Mouse (Mus musculus) CH12.LX (cell line): ENCODE data around the gene Hipk1. TPM values are rescaled to one million over a fixed set of nuclear protein-coding genes. Genes with fewer than 3 reads are reported as not detected.

Source experiments
- DNase-seq: peaks from one replicate; pipeline ENCODE4 v3.0.0-alpha.2; 2013; ENCODE audit errors: extremely low read depth
- H3K27ac ChIP-seq: 2 replicates; pipeline ENCODE4 v1.5.1; 2012; ENCODE audit warnings: low read depth, mild to moderate bottlenecking, control low read depth, moderate library complexity; ENCODE audit not compliant: insufficient read depth
- H3K27me3 ChIP-seq: replicated peaks from 2 replicates; pipeline ENCODE3; 2012; ENCODE audit warnings: inconsistent platforms
- H3K36me3 ChIP-seq, 2 experiments: replicated peaks in 1 of 2; 2 replicates each; pipeline versions ENCODE3 to v1.6.1; 2012; ENCODE audit warnings: inconsistent platforms in 1 of 2, low read length in 1 of 2, mild to moderate bottlenecking in 1 of 2, mixed read lengths in 1 of 2, moderate library complexity in 1 of 2; ENCODE audit not compliant: control insufficient read depth in 1 of 2, insufficient read depth in 1 of 2
- H3K4me1 ChIP-seq, 2 experiments: 2 replicates each; pipeline ENCODE4 v1.6.1; 2012; ENCODE audit warnings: inconsistent platforms in 1 of 2, moderate library complexity in 1 of 2; ENCODE audit not compliant: insufficient read depth in 2 of 2, control insufficient read depth in 1 of 2
- H3K4me2 ChIP-seq: 2 replicates; pipeline ENCODE4 v1.6.1; 2012; ENCODE audit warnings: low read depth, mild to moderate bottlenecking, control low read depth; ENCODE audit not compliant: poor library complexity, insufficient read depth, severe bottlenecking
- H3K4me3 ChIP-seq, 3 experiments: fragments of 150-350 bp in 1 of 3; sonication (generic) in 1 of 3; replicated peaks in 1 of 3; 2 replicates each; pipeline versions ENCODE3 to v1.5.1; 2011 to 2012; ENCODE audit warnings: low read depth in 2 of 3, low read length in 2 of 3, mild to moderate bottlenecking in 2 of 3, moderate library complexity in 2 of 3, control low read depth in 1 of 3, improper control_type of control experiment in 1 of 3, inconsistent platforms in 1 of 3, mixed read lengths in 1 of 3; ENCODE audit not compliant: poor library complexity in 1 of 3
- H3K79me2 ChIP-seq: replicated peaks from 2 replicates; pipeline ENCODE4 v1.6.1; 2012; ENCODE audit warnings: mild to moderate bottlenecking, moderate library complexity; ENCODE audit not compliant: control insufficient read depth, poor library complexity, insufficient read depth, severe bottlenecking; ENCODE audit errors: extremely low read depth
- H3K9ac ChIP-seq: 2 replicates; pipeline ENCODE4 v1.6.1; 2012; ENCODE audit warnings: low read depth, mild to moderate bottlenecking, control low read depth, moderate library complexity; ENCODE audit not compliant: insufficient read depth
- H3K9me3 ChIP-seq: replicated peaks from 2 replicates; pipeline ENCODE3; 2012; ENCODE audit warnings: low read length, inconsistent platforms, mixed read lengths
- CHD1 ChIP-seq: IDR thresholded peaks from 2 replicates; pipeline ENCODE4 v1.6.1; 2012; ENCODE audit warnings: low read depth, low read length, improper control_type of control experiment, inconsistent platforms
- CTCF ChIP-seq, 2 experiments: IDR thresholded peaks in 1 of 2; conservative IDR thresholded peaks in 1 of 2; 2 replicates each; pipeline ENCODE4 v1.5.1; 2011 to 2012; ENCODE audit warnings: low read depth in 2 of 2, low read length in 2 of 2, improper control_type of control experiment in 1 of 2, inconsistent platforms in 1 of 2, mild to moderate bottlenecking in 1 of 2, moderate library complexity in 1 of 2
- ELF1 ChIP-seq: IDR thresholded peaks from 2 replicates; pipeline ENCODE4 v1.6.1; 2014; ENCODE audit warnings: low read depth, mild to moderate bottlenecking, inconsistent platforms, low read length, improper control_type of control experiment
- EP300 ChIP-seq: IDR thresholded peaks from 2 replicates; pipeline ENCODE4 v1.6.1; 2011; ENCODE audit warnings: low read length, improper control_type of control experiment
- ETS1 ChIP-seq: conservative IDR thresholded peaks from 2 replicates; pipeline ENCODE4 v1.6.1; 2012; ENCODE audit warnings: low read depth, mild to moderate bottlenecking, inconsistent platforms, low read length, improper control_type of control experiment, moderate library complexity
- GABPA ChIP-seq: IDR thresholded peaks from 2 replicates; pipeline ENCODE4 v1.6.1; 2012; ENCODE audit warnings: low read depth, low read length, improper control_type of control experiment, inconsistent platforms; ENCODE audit not compliant: insufficient replicate concordance
- HCFC1 ChIP-seq: IDR thresholded peaks from 2 replicates; pipeline ENCODE4 v1.6.1; 2012; ENCODE audit warnings: low read depth, mild to moderate bottlenecking, inconsistent platforms, low read length, improper control_type of control experiment
- IRF4 ChIP-seq: IDR thresholded peaks from 2 replicates; pipeline ENCODE4 v1.6.1; 2014; ENCODE audit warnings: low read depth, mild to moderate bottlenecking, inconsistent platforms, low read length, improper control_type of control experiment
- JUN ChIP-seq: IDR thresholded peaks from 2 replicates; pipeline ENCODE4 v1.6.1; 2011; ENCODE audit warnings: low read depth, mild to moderate bottlenecking, low read length, improper control_type of control experiment, moderate library complexity; ENCODE audit not compliant: insufficient read depth
- KAT2A ChIP-seq: IDR thresholded peaks from 2 replicates; pipeline ENCODE4 v1.6.1; 2012; ENCODE audit warnings: low read length, improper control_type of control experiment, inconsistent platforms; ENCODE audit not compliant: insufficient replicate concordance
- MAZ ChIP-seq: IDR thresholded peaks from 2 replicates; pipeline ENCODE4 v1.6.1; 2012; ENCODE audit warnings: low read depth, mild to moderate bottlenecking, inconsistent platforms, low read length, improper control_type of control experiment, moderate library complexity
- MEF2A ChIP-seq: IDR thresholded peaks from 2 replicates; pipeline ENCODE4 v1.6.1; 2014; ENCODE audit warnings: low read depth, mild to moderate bottlenecking, inconsistent platforms, low read length, improper control_type of control experiment, borderline replicate concordance
- MYC ChIP-seq: IDR thresholded peaks from 2 replicates; pipeline ENCODE4 v1.6.1; 2011; ENCODE audit warnings: low read depth, mild to moderate bottlenecking, improper control_type of control experiment, low read length
- NELFE ChIP-seq: IDR thresholded peaks from 2 replicates; pipeline ENCODE4 v1.6.1; 2011; ENCODE audit warnings: low read depth, low read length, improper control_type of control experiment
- PAX5 ChIP-seq: IDR thresholded peaks from 2 replicates; pipeline ENCODE4 v1.6.1; 2012; ENCODE audit warnings: low read length, inconsistent platforms, mixed read lengths
- POLR2AphosphoS2 ChIP-seq: IDR thresholded peaks from 2 replicates; pipeline ENCODE4 v1.6.1; 2011; ENCODE audit warnings: low read depth, low read length, improper control_type of control experiment
- RAD21 ChIP-seq: IDR thresholded peaks from 2 replicates; pipeline ENCODE4 v1.6.1; 2011; ENCODE audit warnings: low read depth, mild to moderate bottlenecking, low read length, improper control_type of control experiment, moderate library complexity
- RCOR1 ChIP-seq: conservative IDR thresholded peaks from 2 replicates; pipeline ENCODE4 v1.6.1; 2012; ENCODE audit warnings: low read depth, mild to moderate bottlenecking, inconsistent platforms, low read length, improper control_type of control experiment
- SIN3A ChIP-seq: IDR thresholded peaks from 2 replicates; pipeline ENCODE4 v1.6.1; 2012; ENCODE audit warnings: low read length, improper control_type of control experiment, inconsistent platforms
- SMC3 ChIP-seq: IDR thresholded peaks from 2 replicates; pipeline ENCODE4 v1.6.1; 2011; ENCODE audit warnings: low read depth, low read length, improper control_type of control experiment
- TCF12 ChIP-seq: IDR thresholded peaks from 2 replicates; pipeline ENCODE4 v1.6.1; 2014; ENCODE audit warnings: low read depth, mild to moderate bottlenecking, inconsistent platforms, low read length, improper control_type of control experiment
- UBTF ChIP-seq: IDR thresholded peaks from 2 replicates; pipeline ENCODE4 v1.6.1; 2012; ENCODE audit warnings: low read depth, mild to moderate bottlenecking, inconsistent platforms, low read length, improper control_type of control experiment, moderate library complexity
- ZKSCAN1 ChIP-seq: IDR thresholded peaks from 2 replicates; pipeline ENCODE4 v1.6.1; 2012; ENCODE audit warnings: low read depth, inconsistent platforms, low read length, improper control_type of control experiment, borderline replicate concordance
- ZNF384 ChIP-seq: IDR thresholded peaks from 2 replicates; pipeline ENCODE4 v1.6.1; 2012; ENCODE audit warnings: low read depth, low read length, improper control_type of control experiment, inconsistent platforms
- dilution Hi-C: fragments of 300-500 bp; cut with MboI; formaldehyde crosslinking; loops from 2 replicates; pipeline ENCODE4 v1.14.3; 2020; ENCODE audit warnings: low sequenced_read_pairs; ENCODE audit not compliant: extremely low pct_unique_long_range_greater_than_20kb, extremely low pct_ligation_motif_present
- in situ Hi-C: fragments of 300-500 bp; cut with MboI; formaldehyde crosslinking; loops from 3 replicates; pipeline ENCODE4 v1.14.3; 2019; ENCODE audit warnings: low sequenced_read_pairs, low pct_ligation_motif_present, low pct_unique_long_range_greater_than_20kb, mixed read lengths
- polyA plus RNA-seq: library from polyadenylated mRNA; unstranded; fragments of >175 nt; gene quantifications from 2 replicates; pipeline ENCODE4 v1.2.1, GENCODE M21; 2012; ENCODE audit warnings: low read depth; ENCODE audit not compliant: insufficient read length
- total RNA-seq, 2 experiments: library from RNA; depleted of rRNA; stranded (reverse); fragments of 300-350 nt in 1 of 2; fragments of >200 nt in 1 of 2; gene quantifications; 2 replicates each; pipeline ENCODE4 v1.2.3; 2012 to 2014

Gene Hipk1
- total and polyA plus RNA-seq, 3 experiments: 26.2 to 35.9 (median 32.7) TPM

GRCm38 (mm10) chr3:103746711-103747110 is 44.7 kb downstream of the Hipk1 start:
- Histone ChIP-seq H3K27ac (no peak overlapping the region), H3K4me1 (peaks cover 28 to 56% of the 10 kb centered on the region in 2 experiments), H3K4me3 (no peak overlapping the region), H3K9me3 (no peaks in the 10 kb centered on the region), H3K27me3 (no peaks in the 10 kb centered on the region), H3K79me2 (no peaks in the 10 kb centered on the region), H3K9ac (no peak overlapping the region), H3K4me2 (no peak overlapping the region), H3K36me3 (peaks cover 63 to 82% of the 10 kb centered on the region in 2 experiments)
- DNase-seq: no peak
- TF ChIP-seq MYC: no peak
- no peak for TF ChIP-seq TCF12
- TF ChIP-seq PAX5: no peak
- TF ChIP-seq EP300: no peak
- TF ChIP-seq SMC3: no peak
- TF ChIP-seq CTCF (conservative IDR thresholded peaks at IDR 0.05 in 1 of 2, IDR thresholded peaks at IDR 0.05 in 1 of 2; ENCODE audit: low read depth in 2 of 2, low read length in 2 of 2): no peak
- in situ Hi-C loops: no loop called here
- dilution Hi-C loops: no loop called here

GRCm38 (mm10) chr3:103745001-103745770 is 46.2 kb downstream of the Hipk1 start:
- H3K36me3 ChIP-seq: peaks cover 57 to 80% of the 10 kb centered on the region in 2 experiments
- dilution Hi-C loops: no loop called here
- no peak for DNase-seq
- H3K4me1 ChIP-seq: peaks cover 38 to 70% of the 10 kb centered on the region in 2 experiments
- in situ Hi-C loops: no loop called here
- peak overlapping the region in 1 of 3 experiments; percentile 18 for H3K4me3 ChIP-seq
- no peak overlapping the region for H3K4me2 ChIP-seq
- H3K79me2 ChIP-seq: no peaks in the 10 kb centered on the region
- peak overlapping the region; percentile 84 for H3K27ac ChIP-seq
- TF ChIP-seq HCFC1 (no peak), MEF2A (peak; percentile 63; the same call in 1 of the 2 replicates)
- no peaks in the 10 kb centered on the region for H3K27me3 ChIP-seq
- no peaks in the 10 kb centered on the region for H3K9me3 ChIP-seq
- H3K9ac ChIP-seq: no peak overlapping the region

GRCm38 (mm10) chr3:103743208-103743607 is 48.2 kb downstream of the Hipk1 start:
- dilution Hi-C loops: no loop called here
- TF ChIP-seq TCF12 (peak; percentile 38; the same call in 1 of the 2 replicates), UBTF (no peak), IRF4 (peak; percentile 48; the same call in 1 of the 2 replicates), ETS1 (no peak), KAT2A (no peak), JUN (no peak), CHD1 (no peak), RCOR1 (no peak), GABPA (no peak), MEF2A (peak; percentile 41; the same call in 1 of the 2 replicates), NELFE (no peak), ELF1 (peak; percentile 47; the same call in 1 of the 2 replicates), ZKSCAN1 (no peak), POLR2AphosphoS2 (no peak), MAZ (no peak), ZNF384 (no peak), EP300 (peak; percentile 74; the same call in 1 of the 2 replicates), SIN3A (peak; percentile 69; the same call in 1 of the 2 replicates), RAD21 (no peak)

More at GRCm38 (mm10) chr3:103743208-103743607, 48.2 kb downstream of the Hipk1 start:
- peaks cover 41 to 89% of the 10 kb centered on the region in 2 experiments for H3K4me1 ChIP-seq
- H3K9me3 ChIP-seq: no peaks in the 10 kb centered on the region
- peak; percentile 64 for DNase-seq
- H3K27ac ChIP-seq: peak overlapping the region; percentile 84
- no peak overlapping the region for H3K4me3 ChIP-seq
- peaks cover 39 to 61% of the 10 kb centered on the region in 2 experiments for H3K36me3 ChIP-seq
- peak overlapping the region; percentile 90 for H3K4me2 ChIP-seq
- H3K27me3 ChIP-seq: no peaks in the 10 kb centered on the region
- H3K79me2 ChIP-seq: no peaks in the 10 kb centered on the region
- in situ Hi-C loops: no loop called here
- peak overlapping the region; percentile 64 for H3K9ac ChIP-seq
